2 mouse cellular contexts compared by ENCODE assay signal in the genomic region with DNA sequence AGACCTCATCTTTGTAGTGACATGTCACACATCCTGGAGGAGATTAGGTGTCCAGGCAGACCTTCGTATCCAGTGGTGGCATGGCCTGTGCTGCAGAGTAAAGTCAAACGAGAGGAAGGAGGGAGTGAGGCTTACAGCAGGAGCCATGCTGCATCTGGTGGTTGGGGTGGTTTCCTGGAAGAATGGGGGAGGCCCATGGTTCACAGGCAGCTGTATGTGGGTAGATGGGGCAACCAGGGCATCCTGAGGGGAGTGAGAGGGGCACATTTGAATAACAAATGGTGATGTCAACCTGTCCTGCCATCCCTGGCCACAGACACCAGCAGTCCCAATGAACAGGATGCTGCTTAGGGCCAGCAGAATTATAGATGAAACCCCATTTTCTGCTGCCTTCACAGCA.
TF ChIP-seq lines count a peak whose summit lies in the region.

No protein-coding gene starts in this region.

TF ChIP-seq in CH12.LX, 34 proteins besides CTCF, POLR2A, EP300 and RAD21 (continued from another document):
- TF ChIP-seq MXI1 (IDR thresholded peaks at IDR 0.05; ENCODE audit: low read depth, low read length) (no peak), MAFK (IDR thresholded peaks at IDR 0.05; ENCODE audit: insufficient replicate concordance, low read length) (no peak), CHD2 (IDR thresholded peaks at IDR 0.05; ENCODE audit: low read length) (no peak), IRF4 (IDR thresholded peaks at IDR 0.05; ENCODE audit: low read depth, low read length) (no peak), SMC3 (IDR thresholded peaks at IDR 0.05; ENCODE audit: low read depth, low read length) (no peak), RCOR1 (conservative IDR thresholded peaks at IDR 0.05; ENCODE audit: low read depth, low read length) (no peak), NRF1 (IDR thresholded peaks at IDR 0.05; ENCODE audit: low read depth, low read length) (no peak), ETS1 (conservative IDR thresholded peaks at IDR 0.05; ENCODE audit: low read depth, low read length) (peak; percentile 57), JUND (conservative IDR thresholded peaks at IDR 0.05; ENCODE audit: low read depth, low read length) (no peak), USF1 (IDR thresholded peaks at IDR 0.05; ENCODE audit: low read depth, low read length) (no peak), TBP (conservative IDR thresholded peaks at IDR 0.05; ENCODE audit: low read depth, low read length) (no peak), UBTF (IDR thresholded peaks at IDR 0.05; ENCODE audit: low read depth, low read length) (no peak), ZKSCAN1 (IDR thresholded peaks at IDR 0.05; ENCODE audit: borderline replicate concordance, low read depth, low read length) (no peak), JUN (IDR thresholded peaks at IDR 0.05; ENCODE audit: insufficient read depth, low read depth, low read length) (no peak), MYC (IDR thresholded peaks at IDR 0.05; ENCODE audit: low read depth, low read length) (no peak), POLR2AphosphoS2 (IDR thresholded peaks at IDR 0.05; ENCODE audit: low read depth, low read length) (no peak), PAX5 (IDR thresholded peaks at IDR 0.05; ENCODE audit: low read length) (no peak), SIN3A (IDR thresholded peaks at IDR 0.05; ENCODE audit: low read length) (no peak), KAT2A (IDR thresholded peaks at IDR 0.05; ENCODE audit: insufficient replicate concordance, low read length) (no peak), USF2 (conservative IDR thresholded peaks at IDR 0.05; ENCODE audit: low read depth, low read length) (no peak), MAZ (IDR thresholded peaks at IDR 0.05; ENCODE audit: low read depth, low read length) (no peak), MAX (IDR thresholded peaks at IDR 0.05; ENCODE audit: low read length) (peak; percentile 18; the same call in 1 of the 2 replicates), E2F4 (IDR thresholded peaks at IDR 0.05; ENCODE audit: insufficient replicate concordance, low read depth, low read length) (no peak), MEF2A (IDR thresholded peaks at IDR 0.05; ENCODE audit: borderline replicate concordance, low read depth, low read length) (0 out of 2 replicates have a peak, but pooled peaks have one; percentile 14), HCFC1 (IDR thresholded peaks at IDR 0.05; ENCODE audit: low read depth, low read length) (no peak), ZC3H11A (IDR thresholded peaks at IDR 0.05; ENCODE audit: low read depth, low read length) (no peak)
TF ChIP-seq in CH12.LX: peak in this region for 4.

TF ChIP-seq in myocyte, 11 proteins besides CTCF, POLR2A, EP300 and RAD21 (continued from another document):
- no peak for TF ChIP-seq E2F4 (IDR thresholded peaks at IDR 0.05; ENCODE audit: insufficient read depth)
- TF ChIP-seq USF1 (IDR thresholded peaks at IDR 0.05; ENCODE audit: low read depth) = no peak
- no peak for TF ChIP-seq MAX (IDR thresholded peaks at IDR 0.05; ENCODE audit: low read depth)
- TF ChIP-seq POLR2AphosphoS2 (IDR thresholded peaks at IDR 0.05; ENCODE audit: insufficient read length, low read depth) = peak; percentile 41
- TF ChIP-seq SRF (IDR thresholded peaks at IDR 0.05; ENCODE audit: control insufficient read depth, insufficient read length, low read depth) = no peak
